Mouse (Mus musculus) right cerebral cortex, postnatal 10 days (tissue): ENCODE measurements around the gene Gm11096.

ENCODE experiments used
- DNase-seq, 2 experiments: peaks; one replicate each; pipeline ENCODE4 v3.0.0; 2021; ENCODE audit warnings: low spot score in 2 of 2

Gm11096 gene

DNA sequence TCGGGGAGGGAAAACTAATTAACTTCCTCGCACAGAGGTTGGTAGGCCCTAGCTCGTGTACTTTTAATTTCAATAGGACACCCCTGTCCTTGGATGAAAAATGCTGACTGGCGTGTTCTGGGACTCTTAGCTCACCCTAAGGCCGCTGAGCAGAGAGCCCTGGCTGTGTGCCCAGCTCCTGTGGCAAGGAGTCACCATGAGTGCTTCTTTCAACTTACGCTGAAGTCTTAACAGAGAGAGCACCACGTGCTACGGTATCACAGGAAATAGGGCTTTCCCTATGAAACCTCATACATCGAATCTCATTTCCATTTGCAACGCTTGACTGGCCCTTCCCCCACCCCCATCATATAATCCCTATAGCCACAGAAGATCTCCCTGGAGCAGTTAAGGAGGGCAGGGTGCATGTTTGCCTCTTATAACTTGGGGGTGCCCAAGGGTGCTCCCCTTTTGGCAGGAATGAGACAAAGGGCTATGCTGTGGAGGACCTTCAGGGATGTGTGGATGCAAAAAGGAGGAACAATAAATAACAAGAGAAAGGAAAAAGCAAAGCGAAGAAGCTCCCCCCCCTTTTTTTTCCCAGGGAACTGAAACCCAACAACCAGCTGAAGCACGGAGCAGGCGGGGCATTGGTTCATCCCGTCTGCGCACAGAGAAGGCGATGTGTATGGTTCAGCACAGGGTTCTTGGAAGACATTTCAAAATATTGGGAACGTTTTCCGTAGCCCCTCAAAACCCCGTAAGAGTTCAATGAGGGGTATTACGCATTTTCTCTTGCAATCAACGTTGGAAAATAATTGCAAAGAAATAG is 39.0 kb downstream of the Gm11096 start:
- DNase-seq, result peak; percentile 58 to 70

GRCm38 (mm10) chr17:81481843-81482490 is 40.4 kb downstream of the Gm11096 start:
- DNase-seq, result no peak

DNA sequence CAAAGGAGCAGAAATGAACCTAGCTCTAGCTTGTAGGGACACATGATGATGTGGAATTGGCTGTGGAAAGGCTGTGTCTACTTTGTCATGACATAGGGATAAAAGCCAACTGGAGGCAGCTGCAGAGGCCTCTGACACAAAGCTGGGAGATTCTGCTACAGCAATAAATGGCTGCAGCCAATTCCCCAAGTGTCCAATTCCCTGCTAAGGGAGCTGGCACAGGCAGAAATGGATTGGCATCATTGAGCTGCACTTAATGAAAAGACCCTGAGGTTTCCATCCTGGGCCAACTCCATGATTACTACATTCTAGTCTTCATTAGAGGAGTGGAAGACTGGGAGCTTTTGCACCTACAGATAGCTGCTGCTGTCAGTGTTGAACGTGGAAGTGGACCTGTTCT is 44.8 kb downstream of the Gm11096 start:
- DNase-seq, result no peak
